Comparison of ENCODE assay signal across 24 mouse cellular contexts in the genomic region with DNA sequence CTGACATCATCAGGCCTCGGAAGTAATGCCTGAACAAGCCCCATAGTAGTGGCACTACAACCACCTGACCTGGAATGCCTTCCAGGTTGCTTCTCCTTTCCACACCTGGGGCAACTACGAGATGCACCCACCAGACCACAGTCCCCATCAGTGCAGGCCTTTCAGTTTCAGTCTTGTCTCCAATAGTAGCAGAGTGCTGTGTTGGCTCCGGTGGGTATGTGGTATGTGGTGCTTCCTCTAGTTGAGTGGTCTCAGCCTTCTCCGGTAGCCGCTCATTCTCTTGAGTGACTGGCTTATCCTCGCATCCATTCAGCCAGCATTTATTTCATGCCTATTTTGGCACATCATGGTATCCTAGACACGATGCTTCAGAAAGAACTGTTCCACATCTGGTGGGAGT. TPM values are rescaled to one million over a fixed set of nuclear protein-coding genes. Genes with fewer than 3 reads are reported as not detected.
DNase-seq lines count a peak whose midpoint lies in the region; ATAC-seq and TF ChIP-seq lines count a peak whose summit lies in the region.
"Had no signal": no experiment of that assay in that cellular context is flagged by ENCODE, and none has a peak within 500 bp of the region (broad histone marks: within the 10 kb centered on the region; RNA-seq: fewer than 3 reads in every experiment).

No protein-coding gene starts in this region.

- H3K27ac ChIP-seq in embryonic facial prominence, embryonic 15.5 days (replicated peaks) = no peak overlapping the region
- no peak overlapping the region for H3K27ac ChIP-seq in embryonic facial prominence, embryonic 10.5 days (replicated peaks)
- H3K27ac ChIP-seq in CH12.LX (ENCODE audit: insufficient read depth, low read depth) = no peak overlapping the region
- H3K27ac ChIP-seq in hindbrain, embryonic 14.5 days = no peak overlapping the region
- H3K27ac ChIP-seq: forebrain, embryonic 15.5 days; heart, adult 2 months; hindbrain, embryonic 12.5 days; hindbrain, postnatal 0 days had no signal

- H3K4me3 ChIP-seq in embryonic facial prominence, embryonic 15.5 days (replicated peaks) = no peak overlapping the region
- no peak overlapping the region for H3K4me3 ChIP-seq in embryonic facial prominence, embryonic 10.5 days
- H3K4me3 ChIP-seq in CH12.LX (replicated peaks in 1 of 3; ENCODE audit: low read depth in 2 of 3, low read length in 2 of 3, poor library complexity in 1 of 3) = no peak overlapping the region
- no peak overlapping the region for H3K4me3 ChIP-seq in hindbrain, embryonic 14.5 days (replicated peaks; ENCODE audit: low read length)
- H3K4me3 ChIP-seq: forebrain, embryonic 15.5 days; heart, adult 2 months; hindbrain, embryonic 12.5 days had no signal

- no peak for DNase-seq in embryonic facial prominence, embryonic 10.5 days (ENCODE audit: low spot score)
- DNase-seq in CH12.LX (ENCODE audit: extremely low read depth) = no peak
- DNase-seq in induced T-regulatory cell, adult 2 months (ENCODE audit: low read depth) = peak; percentile 4
- DNase-seq in urinary bladder, postnatal 4 days (ENCODE audit: low spot score in 2 of 2) = no peak
- no peak for DNase-seq in hindbrain, embryonic 14.5 days (ENCODE audit: low spot score)
- DNase-seq: cerebellum, adult 11-12 months; cerebellum, adult 9-10 months; cerebellum, postnatal 36 days; gastrocnemius, postnatal 36 days; heart, adult 2 months had no signal

- H3K79me2 ChIP-seq in CH12.LX (replicated peaks; ENCODE audit: control insufficient read depth, extremely low read depth, insufficient read depth, poor library complexity, severe bottlenecking) = no peaks in the 10 kb centered on the region

- dilution Hi-C loops in CH12.LX (cut with MboI; ENCODE audit: extremely low pct_ligation_motif_present, extremely low pct_unique_long_range_greater_than_20kb, low sequenced_read_pairs) = no loop called here

- H3K27me3 ChIP-seq in embryonic facial prominence, embryonic 15.5 days = no peaks in the 10 kb centered on the region
- no peaks in the 10 kb centered on the region for H3K27me3 ChIP-seq in embryonic facial prominence, embryonic 10.5 days (replicated peaks; ENCODE audit: low read depth, poor library complexity, severe bottlenecking)
- peaks cover 20% of the 10 kb centered on the region for H3K27me3 ChIP-seq in CH12.LX (replicated peaks)
- no peaks in the 10 kb centered on the region for H3K27me3 ChIP-seq in hindbrain, embryonic 14.5 days (ENCODE audit: control insufficient read depth, insufficient read depth, low read length)
- H3K27me3 ChIP-seq: forebrain, embryonic 15.5 days; heart, embryonic 12.5 days; hindbrain, embryonic 12.5 days had no signal

- no peaks in the 10 kb centered on the region for H3K36me3 ChIP-seq in embryonic facial prominence, embryonic 15.5 days
- no peaks in the 10 kb centered on the region for H3K36me3 ChIP-seq in embryonic facial prominence, embryonic 10.5 days (replicated peaks)
- H3K36me3 ChIP-seq in CH12.LX (replicated peaks in 1 of 2; ENCODE audit: control insufficient read depth in 1 of 2, insufficient read depth in 1 of 2, low read length in 1 of 2) = no peaks in the 10 kb centered on the region
- H3K36me3 ChIP-seq in hindbrain, embryonic 14.5 days (replicated peaks; ENCODE audit: control insufficient read depth, insufficient read depth) = no peaks in the 10 kb centered on the region
- H3K36me3 ChIP-seq: forebrain, embryonic 15.5 days; heart, embryonic 12.5 days; hindbrain, embryonic 12.5 days had no signal

- in situ Hi-C loops in CH12.LX (cut with MboI; ENCODE audit: low pct_ligation_motif_present, low pct_unique_long_range_greater_than_20kb, low sequenced_read_pairs) = no loop called here

- peaks cover 4% of the 10 kb centered on the region; the same call in 1 of the 2 replicates for H3K4me1 ChIP-seq in embryonic facial prominence, embryonic 15.5 days
- peaks cover 13% of the 10 kb centered on the region for H3K4me1 ChIP-seq in embryonic facial prominence, embryonic 10.5 days
- H3K4me1 ChIP-seq in CH12.LX (ENCODE audit: control insufficient read depth in 1 of 2, insufficient read depth in 2 of 2) = 0 out of 4 replicates have a peak, but pooled peaks cover 0 to 2% of the 10 kb centered on the region in 2 experiments
- H3K4me1 ChIP-seq in hindbrain, embryonic 14.5 days (replicated peaks; ENCODE audit: control insufficient read depth, insufficient read depth, low read length) = no peaks in the 10 kb centered on the region

- 0 out of 2 replicates have a peak, but pooled peaks have one; percentile 24 for ATAC-seq in embryonic facial prominence, embryonic 15.5 days (ENCODE audit: insufficient number of reproducible peaks, low FRiP score, low TSS enrichment, low read depth)
- ATAC-seq in neutrophil, adult 5-6 weeks (ENCODE audit: extremely low read depth, insufficient number of reproducible peaks, low FRiP score, poor library complexity, severe bottlenecking) = 0 out of 2 replicates have a peak, but pooled peaks have one; percentile 16
- no peak for ATAC-seq in hindbrain, embryonic 14.5 days (ENCODE audit: low FRiP score)
- ATAC-seq: forebrain, embryonic 15.5 days; hindbrain, postnatal 0 days had no signal

- TF ChIP-seq EP300 in CH12.LX (IDR thresholded peaks at IDR 0.05; ENCODE audit: low read length) = no peak

- TF ChIP-seq POLR2A in CH12.LX (IDR thresholded peaks at IDR 0.05; ENCODE audit: low read depth, low read length) = no peak

- no peak for TF ChIP-seq RAD21 in CH12.LX (IDR thresholded peaks at IDR 0.05; ENCODE audit: low read depth, low read length)

- H3K9me3 ChIP-seq in embryonic facial prominence, embryonic 15.5 days (replicated peaks) = no peaks in the 10 kb centered on the region
- H3K9me3 ChIP-seq in embryonic facial prominence, embryonic 10.5 days = 0 out of 2 replicates have a peak, but pooled peaks cover 2% of the 10 kb centered on the region
- peaks cover 2% of the 10 kb centered on the region for H3K9me3 ChIP-seq in CH12.LX (replicated peaks; ENCODE audit: low read length)
- H3K9me3 ChIP-seq in hindbrain, embryonic 14.5 days (ENCODE audit: control insufficient read depth, low read length) = no peaks in the 10 kb centered on the region
- H3K9me3 ChIP-seq: forebrain, embryonic 15.5 days; heart, embryonic 12.5 days; hindbrain, embryonic 12.5 days had no signal

- 81% methylated on average over 7 of the region's 7 CpGs for WGBS in embryonic facial prominence, embryonic 15.5 days
- 93% methylated on average over 7 of the region's 7 CpGs for WGBS in embryonic facial prominence, embryonic 10.5 days
- 90% methylated on average over 7 of the region's 7 CpGs for WGBS in hindbrain, embryonic 14.5 days

- H3K9ac ChIP-seq in embryonic facial prominence, embryonic 15.5 days = no peak overlapping the region
- H3K9ac ChIP-seq in CH12.LX (ENCODE audit: insufficient read depth, low read depth) = no peak overlapping the region
- no peak overlapping the region for H3K9ac ChIP-seq in hindbrain, embryonic 14.5 days
- H3K9ac ChIP-seq: forebrain, embryonic 15.5 days; heart, embryonic 12.5 days; hindbrain, embryonic 12.5 days had no signal

- H3K4me2 ChIP-seq in embryonic facial prominence, embryonic 15.5 days (replicated peaks) = no peak overlapping the region
- H3K4me2 ChIP-seq in CH12.LX (ENCODE audit: insufficient read depth, low read depth, poor library complexity, severe bottlenecking) = peak overlapping the region; percentile 47; the same call in 1 of the 2 replicates
- no peak overlapping the region for H3K4me2 ChIP-seq in hindbrain, embryonic 14.5 days (replicated peaks)

- no peak for TF ChIP-seq CTCF in CH12.LX (conservative IDR thresholded peaks at IDR 0.05 in 1 of 2, IDR thresholded peaks at IDR 0.05 in 1 of 2; ENCODE audit: low read depth in 2 of 2, low read length in 2 of 2)

TF ChIP-seq in CH12.LX, 34 proteins besides CTCF, POLR2A, EP300 and RAD21:
- TF ChIP-seq MAFK (IDR thresholded peaks at IDR 0.05; ENCODE audit: insufficient replicate concordance, low read length) = no peak
- no peak for TF ChIP-seq SIN3A (IDR thresholded peaks at IDR 0.05; ENCODE audit: low read length)

RNA-seq across cellular contexts. Expression of gene Gm17542, which starts 4.8 kb away (rescaled TPM):
- polyA plus RNA-seq in embryonic facial prominence, embryonic 15.5 days (2015; fragmentation: Nextera tagmentation; extraction: Ambion mirVana) = not detected in 2 replicates
- polyA plus RNA-seq in embryonic facial prominence, embryonic 10.5 days (2016; fragmentation: Nextera tagmentation; extraction: Ambion mirVana) = not detected in 2 replicates
- total RNA-seq in CH12.LX (2012; rRNA removed) (not detected in 2 replicates), CH12.LX (2014; rRNA removed) (not detected in 2 replicates)
- polyA plus RNA-seq in CH12.LX (2012; ENCODE audit: insufficient read length, low read depth) = not detected in 2 replicates
- not detected in 2 replicates for total RNA-seq in neutrophil, adult 5-6 weeks (2017)
- not detected in 2 replicates for polyA plus RNA-seq in hindbrain, embryonic 14.5 days (2014; fragmentation: Nextera tagmentation; extraction: Ambion mirVana)
- total RNA-seq: adrenal gland, postnatal 14 days; gastrocnemius, adult 8-10 months; gastrocnemius, postnatal 36 days; heart, adult 2 months; heart, postnatal 25 days; hindbrain, postnatal 0 days; MEL had no signal
- polyA plus RNA-seq: CD4-positive, CD25-positive, alpha-beta regulatory T cell, adult 4 months; embryonic facial prominence, embryonic 11.5 days; forebrain, embryonic 11.5 days; forebrain, embryonic 15.5 days; heart, adult 2 months; heart, embryonic 12.5 days; heart, embryonic 16.5 days; hindbrain, embryonic 12.5 days; hindbrain, postnatal 0 days had no signal

RNA-seq across cellular contexts. Expression of gene Edar, which starts 37.8 kb away (rescaled TPM):
- polyA plus RNA-seq in embryonic facial prominence, embryonic 15.5 days (2015; fragmentation: Nextera tagmentation; extraction: Ambion mirVana) = 2.8 and 3.0 TPM in 2 replicates
- polyA plus RNA-seq in embryonic facial prominence, embryonic 10.5 days (2016; fragmentation: Nextera tagmentation; extraction: Ambion mirVana) = 0.38 and 0.57 TPM in 2 replicates
- total RNA-seq in CH12.LX (2012; rRNA removed) (not detected in 2 replicates), CH12.LX (2014; rRNA removed) (not detected in 2 replicates)
- not detected in 2 replicates for polyA plus RNA-seq in CH12.LX (2012; ENCODE audit: insufficient read length, low read depth)
- total RNA-seq in neutrophil, adult 5-6 weeks (2017) = not detected in 2 replicates
- polyA plus RNA-seq in hindbrain, embryonic 14.5 days (2014; fragmentation: Nextera tagmentation; extraction: Ambion mirVana) = 0.24 and 0.25 TPM in 2 replicates
- total RNA-seq: MEL had no signal
- polyA plus RNA-seq: CD4-positive, CD25-positive, alpha-beta regulatory T cell, adult 4 months; heart, embryonic 12.5 days had no signal
